Mouse (Mus musculus): ENCODE measurements around the gene Mrap2.
"Not testable (repeated sequence)": the region's sequence is repeated elsewhere in the genome, so short reads cannot be mapped to it uniquely, and the experiment has no call there.

The Mrap2 gene

DNA sequence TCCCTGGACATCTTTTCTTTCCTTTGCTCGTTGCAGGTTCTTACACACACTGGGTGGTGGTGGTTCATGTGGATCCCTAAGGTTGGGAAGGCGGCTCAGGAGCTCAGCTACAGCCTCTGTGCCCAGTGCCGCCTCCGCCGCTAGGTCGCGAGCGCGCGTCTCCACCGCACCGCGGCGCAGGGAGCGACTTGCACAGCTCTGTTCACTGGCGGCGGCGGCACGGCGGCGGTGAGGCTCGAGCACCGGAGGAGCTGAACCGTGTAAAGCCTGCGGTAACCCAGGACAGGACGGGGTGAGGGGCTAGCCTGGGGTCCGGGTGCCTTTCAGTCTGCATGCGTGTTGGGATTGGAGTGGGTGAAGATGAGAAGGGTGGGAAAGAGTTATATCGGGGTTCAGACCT lies at the start of gene Mrap2:
TSS of gene Mrap2 (plus strand) at position 201 of the 400 bp plus-strand sequence.
- peak; percentile 28 for DNase-seq (ENCODE audit: low spot score)

DNA sequence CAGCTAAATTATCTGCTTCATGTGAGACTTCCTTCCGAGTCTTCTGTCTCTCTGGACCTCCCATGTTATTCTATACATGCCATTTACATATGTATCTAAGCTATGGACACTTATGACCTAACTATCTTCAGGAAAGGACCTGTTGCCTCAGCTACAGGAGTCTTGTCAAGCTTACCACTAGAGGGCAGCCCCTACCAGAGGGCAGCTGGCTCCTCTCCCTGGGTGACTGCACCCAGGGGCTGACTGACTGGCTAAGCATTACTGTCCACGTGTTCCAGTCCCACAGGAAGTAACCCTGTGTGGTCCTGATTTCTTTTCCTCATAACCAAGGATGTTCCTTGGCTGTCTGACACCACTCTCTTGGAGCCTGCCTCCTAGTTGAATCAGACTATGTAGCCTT lies 46.1 kb upstream of the Mrap2 start:
- no peak for DNase-seq (ENCODE audit: low spot score)

DNA sequence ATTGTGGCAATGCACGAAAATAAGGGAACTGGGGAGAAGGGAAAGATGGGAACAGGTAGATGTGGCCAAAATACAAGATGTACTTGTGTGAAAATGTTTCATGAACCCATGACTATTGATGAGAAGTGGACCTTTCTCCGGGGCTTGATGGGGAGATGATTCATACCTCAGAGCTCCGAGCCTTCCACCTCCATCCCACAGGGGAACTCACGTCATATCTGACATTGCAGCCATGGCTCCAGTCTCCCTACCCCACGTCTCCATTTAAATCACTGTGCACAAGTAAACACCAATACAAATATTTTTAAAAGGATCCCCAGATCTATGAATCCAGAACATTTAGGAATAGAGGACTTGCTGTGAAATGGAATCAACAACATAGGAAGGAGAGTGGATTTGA lies 29.1 kb upstream of the Mrap2 start:
- DNase-seq (ENCODE audit: low spot score), result no peak

GRCm38 (mm10) chr9:87115456-87115931 lies 28.6 kb upstream of the Mrap2 start:
- DNase-seq (ENCODE audit: low spot score), result no peak

DNA sequence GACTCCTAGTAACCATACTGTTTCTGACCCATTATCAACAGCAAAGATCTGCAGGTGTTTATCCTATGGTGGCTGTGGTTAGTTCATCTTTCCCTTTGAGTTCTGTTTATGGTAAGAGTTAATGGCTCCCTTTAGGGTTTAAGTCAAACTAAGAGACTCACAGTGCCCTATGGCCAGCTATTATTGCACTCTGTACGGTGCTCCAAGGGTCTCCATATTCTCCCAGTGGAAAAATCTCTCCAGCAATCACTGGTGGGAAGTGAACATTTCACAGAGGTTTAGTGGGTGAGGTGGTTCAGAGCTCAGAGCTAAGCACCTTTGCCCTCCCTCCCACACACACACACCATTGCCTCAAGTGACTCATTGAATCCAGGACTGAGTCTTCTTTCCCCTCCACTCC lies 28.1 kb upstream of the Mrap2 start:
- DNase-seq (ENCODE audit: low spot score), result no peak

- DNase-seq (ENCODE audit: low spot score), result no peak
Measured at GRCm38 (mm10) chr9:87118996-87119395, 25.1 kb upstream of the Mrap2 start.

GRCm38 (mm10) chr9:87121956-87122493 lies 22.1 kb upstream of the Mrap2 start:
- DNase-seq (ENCODE audit: low spot score), result no peak

DNA sequence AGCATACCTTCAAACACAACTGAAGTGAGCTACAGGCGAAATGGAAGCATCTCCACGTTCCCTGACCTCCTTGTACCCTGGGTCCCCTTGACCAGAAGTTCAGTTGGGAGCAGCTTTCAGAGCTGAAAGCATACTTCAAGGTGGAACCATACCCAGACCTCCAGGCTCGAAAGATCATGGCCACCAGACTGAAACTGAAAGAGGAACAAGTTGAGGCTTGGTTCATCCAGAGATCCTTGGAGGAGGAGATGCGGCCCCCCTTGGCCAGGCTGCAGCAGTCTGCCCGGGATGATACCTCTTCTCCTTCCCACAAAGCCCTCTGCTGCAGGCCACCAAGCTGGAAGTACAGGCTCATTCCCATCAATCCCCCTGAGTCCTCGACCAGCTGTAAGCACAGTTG lies 17.1 kb upstream of the Mrap2 start:
- not testable (repeated sequence) for DNase-seq (ENCODE audit: low spot score)

GRCm38 (mm10) chr9:87135765-87136558 lies 8.1 kb upstream of the Mrap2 start:
- DNase-seq (ENCODE audit: low spot score), result peak; percentile 13

DNA sequence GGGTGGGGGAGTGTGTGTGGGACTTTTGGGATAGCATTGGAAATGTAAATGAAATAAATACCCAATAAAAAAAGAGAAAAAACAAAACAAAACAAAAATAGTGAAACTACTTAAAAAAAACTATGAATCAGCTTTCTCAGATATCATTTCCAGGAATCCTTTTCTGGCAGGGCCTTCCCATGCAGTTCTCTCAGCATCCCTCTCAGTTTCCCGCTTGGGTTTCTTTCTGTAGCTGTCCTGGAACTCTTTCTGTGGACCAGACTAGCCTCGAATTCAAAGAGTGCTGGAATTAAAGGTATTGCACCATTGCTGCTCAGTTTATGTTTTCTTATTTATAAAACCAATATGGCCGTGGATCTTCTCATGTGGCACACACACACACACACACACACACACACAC lies 1.0 kb upstream of the Mrap2 start:
- no peak for DNase-seq (ENCODE audit: low spot score)

DNA sequence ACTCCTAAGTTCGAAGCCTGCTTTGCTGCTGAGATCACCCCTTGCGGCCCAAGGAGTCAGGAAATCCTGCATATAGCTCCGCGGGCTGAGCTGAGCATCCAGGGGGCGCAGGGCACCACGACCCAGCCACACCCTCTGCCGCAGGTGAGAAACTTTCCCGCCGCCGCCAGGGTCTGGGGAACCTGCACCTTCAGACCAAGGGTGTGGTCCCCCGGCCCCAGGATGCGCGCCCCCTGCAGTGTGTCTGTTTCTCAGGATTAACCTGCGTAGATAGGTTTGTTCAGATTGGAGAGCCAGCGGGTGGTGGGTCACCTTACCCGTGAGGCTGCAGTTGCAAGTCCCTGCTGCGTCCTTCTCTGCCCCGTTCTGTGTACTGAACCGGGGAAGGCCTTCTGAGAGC lies 426 bp downstream of the Mrap2 start:
- no peak for DNase-seq (ENCODE audit: low spot score)

DNA sequence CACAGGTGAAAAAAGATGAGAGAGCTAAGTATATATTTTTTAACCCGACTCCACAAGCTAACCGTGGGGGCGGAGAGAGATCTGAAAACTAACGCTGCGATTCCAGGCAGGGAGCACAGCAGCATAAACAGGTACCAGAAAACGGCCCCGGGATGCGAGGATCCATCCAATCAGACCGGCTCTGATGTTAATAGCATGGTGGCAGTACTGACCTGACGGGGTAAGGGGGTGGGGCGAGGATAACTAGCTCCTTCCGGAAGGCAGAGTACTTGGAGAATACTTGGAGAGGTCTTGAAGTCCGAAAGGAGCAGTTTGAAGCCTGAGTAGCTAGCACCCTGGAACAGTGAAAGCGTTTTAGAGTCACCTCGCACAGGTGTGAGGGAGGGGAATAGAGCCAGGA lies 1.1 kb downstream of the Mrap2 start:
- no peak for DNase-seq (ENCODE audit: low spot score)

DNA sequence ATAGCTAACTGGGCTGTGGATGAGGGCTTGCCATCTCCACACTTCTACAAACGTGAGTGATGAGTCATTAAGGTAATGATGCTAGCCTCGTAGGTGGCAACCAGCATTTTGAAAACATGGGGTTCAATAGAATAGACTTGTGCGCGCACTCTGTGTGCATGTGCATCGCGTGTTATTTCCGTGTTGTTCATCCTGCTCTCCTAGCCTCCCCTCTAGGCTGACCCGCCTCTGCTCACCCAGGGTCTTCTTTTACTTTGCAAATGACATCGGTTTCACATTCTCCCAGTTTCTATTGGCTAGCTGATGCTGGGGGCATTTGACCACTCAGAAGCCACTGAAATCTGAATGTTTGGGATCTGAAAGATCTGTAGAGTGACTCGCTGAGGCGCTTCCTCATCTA lies 1.6 kb downstream of the Mrap2 start:
- no peak for DNase-seq (ENCODE audit: low spot score)

DNA sequence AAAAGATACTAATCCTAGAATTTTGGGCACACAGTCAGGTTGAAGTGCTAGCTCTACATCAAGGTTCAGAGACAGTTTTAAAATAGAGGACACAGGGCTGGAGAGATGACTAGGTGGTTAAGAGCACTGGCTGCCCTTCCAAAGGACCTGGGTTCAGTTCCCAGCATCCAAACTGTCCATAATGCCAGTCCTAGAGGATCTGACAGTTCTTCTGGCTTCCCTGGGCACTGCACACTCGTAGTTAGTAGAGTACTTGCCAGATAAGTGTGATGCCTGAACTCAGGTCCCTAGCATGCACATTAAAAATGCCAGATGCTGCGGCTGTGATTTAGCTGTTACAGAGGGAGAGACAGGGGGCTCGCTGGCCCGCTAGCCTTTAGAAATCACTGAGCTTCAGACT lies 2.3 kb downstream of the Mrap2 start:
- DNase-seq (ENCODE audit: low spot score), result no peak

GRCm38 (mm10) chr9:87147927-87148326 lies 3.8 kb downstream of the Mrap2 start:
- no peak for DNase-seq (ENCODE audit: low spot score)

GRCm38 (mm10) chr9:87152641-87153325 lies 8.7 kb downstream of the Mrap2 start:
- DNase-seq (ENCODE audit: low spot score), result no peak

- no peak for DNase-seq (ENCODE audit: low spot score)
Measured at GRCm38 (mm10) chr9:87162559-87162958, 18.5 kb downstream of the Mrap2 start.

DNA sequence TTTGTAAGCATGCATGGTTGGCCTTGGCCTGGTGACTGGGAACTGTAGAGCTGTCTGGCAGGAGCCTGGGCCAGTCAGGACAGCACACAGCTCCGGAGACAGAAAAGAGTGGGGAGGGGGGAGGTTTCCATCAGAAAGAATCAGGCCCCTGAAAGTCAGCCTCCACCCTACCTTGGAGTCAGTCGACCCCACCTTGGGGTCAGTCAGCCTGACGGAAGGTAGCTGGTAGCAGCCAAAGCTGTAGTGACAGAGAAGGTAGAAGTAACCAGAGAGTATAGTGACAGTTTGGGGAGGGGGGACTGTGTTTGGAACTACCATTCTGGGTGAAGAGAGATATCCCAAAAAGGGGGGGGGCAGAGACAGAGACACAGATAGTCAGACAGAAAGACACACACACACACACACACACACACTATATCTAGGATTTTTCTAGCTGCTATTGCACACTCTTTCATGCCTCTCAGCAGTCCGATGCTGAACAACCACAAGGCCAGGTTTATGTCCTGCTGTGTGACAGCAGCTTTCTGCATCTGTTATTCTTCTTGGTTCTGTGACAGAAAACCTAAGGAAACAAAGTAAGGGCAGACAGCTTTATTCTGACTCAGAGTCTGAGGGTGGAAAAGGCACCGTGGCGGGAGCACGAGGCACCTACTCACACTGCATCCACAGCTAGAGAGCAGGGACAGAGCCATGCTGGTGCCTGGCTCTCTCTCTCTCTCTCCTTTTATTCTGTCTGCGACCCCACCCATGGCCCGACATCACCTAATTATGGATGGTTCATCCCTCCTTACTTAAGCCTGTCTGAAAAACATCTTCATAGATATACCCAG lies 23.1 kb downstream of the Mrap2 start:
- no peak for DNase-seq (ENCODE audit: low spot score)

DNA sequence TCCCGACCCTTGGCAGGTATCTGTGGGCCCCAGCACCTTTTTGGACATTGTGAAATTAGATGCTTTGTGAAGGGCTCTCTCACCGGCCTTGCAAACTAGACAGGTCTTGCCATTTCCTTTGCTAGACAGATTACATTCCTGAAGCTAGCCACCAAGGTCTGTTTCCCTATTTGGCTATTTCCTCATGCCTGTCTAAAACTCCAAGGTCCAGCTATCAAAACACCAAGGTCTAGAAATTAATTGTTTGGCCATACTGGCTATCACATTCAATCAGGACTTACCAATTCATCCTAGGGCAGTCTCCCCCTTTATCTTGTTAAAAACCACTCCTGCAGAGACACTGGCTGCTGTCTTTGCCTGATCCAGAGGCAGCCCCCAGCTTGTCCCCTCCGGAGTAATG lies 23.9 kb downstream of the Mrap2 start:
- no peak for DNase-seq (ENCODE audit: low spot score)

DNA sequence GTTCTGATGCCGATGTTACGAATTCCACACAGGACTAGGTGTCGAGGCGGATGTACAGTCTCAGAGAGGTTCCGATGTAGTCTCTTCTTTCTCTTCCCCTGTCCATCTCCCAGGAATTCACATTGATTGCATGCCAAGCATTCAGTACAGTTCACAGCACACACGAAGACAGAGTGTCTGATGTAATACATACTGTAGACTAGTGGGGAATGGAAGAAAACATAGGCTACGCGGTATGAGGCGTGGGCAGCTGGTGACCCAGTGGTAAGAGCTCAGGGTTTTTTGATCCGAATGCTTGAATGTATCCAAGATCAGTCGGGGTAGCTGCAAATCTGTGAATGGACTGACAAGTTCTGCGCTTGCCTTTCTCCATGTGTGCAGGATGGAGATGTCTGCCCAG lies 25.0 kb downstream of the Mrap2 start:
- no peak for DNase-seq (ENCODE audit: low spot score)

DNA sequence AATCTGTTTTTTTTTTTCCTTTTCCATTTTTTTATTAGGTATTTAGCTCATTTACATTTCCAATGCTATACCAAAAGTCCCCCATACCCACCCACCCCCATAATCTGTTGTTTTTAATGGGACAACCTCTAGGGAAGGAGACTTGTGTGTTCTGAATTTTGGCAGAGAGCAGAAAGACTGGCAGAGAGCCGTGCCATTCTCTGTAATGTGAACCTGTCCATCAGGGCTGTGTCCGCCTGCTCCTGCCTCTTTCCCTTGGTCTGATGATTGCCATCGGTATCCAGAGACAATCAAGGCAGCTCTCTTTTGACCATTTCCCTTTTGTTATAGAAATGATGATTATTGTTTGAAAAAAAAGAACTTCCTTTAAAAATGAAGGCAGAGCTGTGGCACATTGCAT lies 26.8 kb downstream of the Mrap2 start:
- no peak for DNase-seq (ENCODE audit: low spot score)

- no peak for DNase-seq (ENCODE audit: low spot score)
Measured at GRCm38 (mm10) chr9:87171517-87171916, 27.4 kb downstream of the Mrap2 start.

Data from testis, postnatal 14 days (tissue).